Mouse (Mus musculus) gastrocnemius, postnatal 4 days (tissue): ENCODE results near the gene Cox10. TPM values are rescaled to one million over a fixed set of nuclear protein-coding genes. Genes with fewer than 3 reads are reported as not detected.

ENCODE experiments used
- DNase-seq, 2 experiments: peaks; one replicate each; pipeline ENCODE4 v3.0.0; 2021 to 2022; ENCODE audit warnings: low spot score in 2 of 2, mixed read lengths in 2 of 2
- total RNA-seq, 2 experiments: library from RNA; stranded (reverse); gene quantifications; 2 replicates each; pipeline ENCODE4 v1.2.3; 2021

Cox10 gene
- total RNA-seq, 2 experiments from 2014 or later = 23.6 to 27.5 TPM

- DNase-seq = no peak
Measured at GRCm38 (mm10) chr11:63967641-63968387, 111.5 kb downstream of the Cox10 start.

DNA sequence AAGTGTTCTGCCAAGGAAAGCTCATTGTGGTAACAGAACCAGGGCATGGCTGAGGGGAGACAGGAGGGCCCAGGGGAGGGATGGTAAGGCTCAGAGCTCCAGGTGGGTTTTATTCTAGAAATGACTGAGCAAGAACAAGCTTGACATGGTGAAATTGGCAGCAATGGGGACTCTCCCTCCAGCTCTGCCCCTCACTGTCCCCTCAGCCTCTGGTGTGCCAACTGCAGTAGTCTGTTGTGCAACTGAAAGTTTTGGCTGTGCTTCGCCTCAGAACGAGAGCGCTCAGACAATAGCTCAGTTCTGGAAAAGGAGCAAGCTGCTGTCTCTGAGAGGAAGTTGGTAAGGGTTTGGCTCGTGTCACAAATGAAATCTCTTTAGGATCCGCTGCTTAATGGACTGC lies 113.8 kb downstream of the Cox10 start:
- no peak for DNase-seq

DNA sequence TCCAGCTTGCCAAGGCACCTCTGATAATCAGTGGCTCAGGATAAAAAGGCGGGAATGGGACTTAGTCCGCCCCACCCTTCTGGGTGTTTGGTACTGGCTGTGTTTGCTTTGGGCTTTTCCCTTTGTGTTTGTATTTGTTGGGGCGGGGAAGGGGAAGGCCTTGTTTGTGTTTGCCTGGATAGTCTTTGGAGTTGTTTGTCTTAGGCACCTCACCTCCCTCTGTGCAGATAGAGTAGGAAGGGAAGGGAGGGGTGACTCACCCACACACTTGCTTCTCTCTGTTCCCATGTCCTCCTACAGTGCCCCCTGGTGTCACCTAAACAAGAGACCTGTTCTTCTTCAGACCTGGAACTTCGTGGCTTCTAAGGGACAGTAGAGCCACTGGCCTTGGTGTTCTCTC lies 122.1 kb downstream of the Cox10 start:
- DNase-seq = no peak

GRCm38 (mm10) chr11:63956748-63957147 lies 122.5 kb downstream of the Cox10 start:
- no peak for DNase-seq

GRCm38 (mm10) chr11:63953887-63954286 lies 125.4 kb downstream of the Cox10 start:
- DNase-seq = no peak

DNA sequence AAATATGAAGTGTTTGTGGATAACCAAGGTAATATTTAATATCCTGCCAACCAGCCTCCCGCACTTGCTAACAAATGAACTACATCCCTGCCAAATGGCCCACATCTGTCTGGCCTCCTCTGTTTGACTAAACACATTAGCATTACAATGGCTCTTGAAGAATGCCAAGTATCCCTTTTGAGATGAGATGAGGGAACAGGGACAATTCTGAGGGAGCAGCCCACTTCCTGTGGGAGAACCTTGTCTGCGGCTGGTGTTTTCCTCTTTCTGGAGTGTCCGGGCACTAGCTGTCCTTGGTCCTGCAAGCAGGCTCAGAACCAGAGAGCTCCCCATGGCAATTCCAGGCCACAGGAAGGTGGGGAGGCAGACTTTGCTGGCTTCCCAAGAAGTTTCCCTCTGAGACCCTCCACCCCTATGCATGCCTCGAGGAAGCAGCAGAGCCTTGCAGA lies 126.5 kb downstream of the Cox10 start:
- no peak for DNase-seq

DNA sequence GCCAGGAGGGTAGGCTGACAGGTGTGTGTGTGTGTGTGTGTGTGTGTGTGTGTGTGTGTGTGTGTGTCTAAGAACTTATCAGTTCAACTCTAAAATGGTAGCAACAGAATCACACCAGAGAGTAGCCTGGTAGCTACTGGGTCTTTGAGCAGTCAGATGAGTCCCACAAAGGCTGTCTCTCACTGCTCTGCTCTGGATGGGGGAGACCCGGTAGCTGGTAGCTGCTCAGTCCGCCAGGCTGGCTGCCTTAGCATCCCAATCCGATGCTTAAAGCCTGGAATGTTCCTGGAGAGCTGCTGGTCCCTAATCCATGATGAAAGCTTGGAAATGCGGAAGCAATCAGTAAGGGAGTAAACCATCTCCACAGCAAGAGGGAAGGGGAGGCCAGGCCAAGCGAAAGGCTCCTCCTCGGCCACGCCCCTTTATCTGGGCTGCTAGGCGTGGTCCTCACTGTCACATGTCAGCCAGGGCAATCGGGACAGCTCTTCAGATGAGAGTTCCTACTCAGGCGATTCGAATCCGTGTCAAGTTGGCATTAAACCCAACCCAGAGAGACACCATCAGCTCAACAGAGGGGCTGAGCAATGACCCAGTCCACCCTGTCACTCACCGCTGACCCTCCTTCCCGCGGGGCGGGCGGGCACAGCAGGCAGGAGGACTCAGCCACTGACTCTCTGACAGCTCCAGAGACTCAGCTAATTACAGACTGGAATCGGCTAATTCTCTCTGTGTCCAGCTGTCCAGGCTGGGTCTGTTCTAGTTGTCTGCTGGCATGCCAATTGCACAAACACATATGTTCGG lies 127.2 kb downstream of the Cox10 start:
- DNase-seq = peak; percentile 38 to 57

GRCm38 (mm10) chr11:63948371-63948770 lies 130.9 kb downstream of the Cox10 start:
- no peak for DNase-seq

- no peak for DNase-seq
Measured at GRCm38 (mm10) chr11:63947024-63947423, 132.2 kb downstream of the Cox10 start.

DNA sequence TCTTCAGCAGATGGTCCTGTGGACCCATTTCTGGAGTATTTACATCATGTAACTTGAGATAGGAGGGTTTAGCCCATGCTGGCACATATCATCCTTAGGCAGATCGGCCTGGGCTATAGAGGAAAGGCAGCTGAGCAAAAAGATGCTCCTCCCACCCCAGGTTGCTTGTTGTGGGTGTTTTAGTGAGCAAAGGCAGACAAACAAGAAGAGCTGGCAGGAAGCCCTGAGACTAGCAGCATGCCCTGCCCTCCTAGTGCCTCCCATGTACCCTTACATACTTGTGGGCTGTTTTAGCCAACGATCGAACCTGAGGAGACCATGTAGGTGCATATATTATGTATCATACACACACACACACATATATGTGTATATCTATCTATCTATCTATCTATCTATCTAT lies 135.3 kb downstream of the Cox10 start:
- no peak for DNase-seq

DNA sequence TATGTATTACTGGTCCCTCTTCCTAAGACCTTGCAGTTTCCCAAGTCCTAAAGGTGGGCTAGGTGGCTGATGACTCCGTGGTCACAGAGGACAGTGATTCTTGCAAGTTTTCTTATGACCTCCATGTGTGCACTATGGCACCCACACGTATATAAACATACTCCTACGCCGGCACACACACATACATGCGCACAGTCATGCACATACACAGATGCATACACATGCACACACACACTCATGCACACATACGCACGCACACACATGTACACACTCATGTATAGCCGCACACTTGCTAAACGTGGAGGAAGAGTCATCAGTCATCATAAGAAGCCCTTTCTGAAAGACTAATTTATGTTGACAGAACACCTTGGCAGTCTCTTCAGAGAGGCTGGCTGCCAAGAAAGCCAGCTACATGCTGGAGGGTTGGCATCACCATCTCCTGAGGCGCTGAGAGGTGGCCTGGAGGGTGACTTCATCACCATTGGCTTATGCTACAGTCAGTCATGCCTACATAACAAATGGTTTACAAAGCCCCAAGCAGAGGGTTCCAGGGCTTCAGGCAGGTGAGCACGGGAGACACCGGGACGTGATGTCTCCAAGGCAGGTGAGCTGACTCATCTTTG lies 135.9 kb downstream of the Cox10 start:
- no peak for DNase-seq

DNA sequence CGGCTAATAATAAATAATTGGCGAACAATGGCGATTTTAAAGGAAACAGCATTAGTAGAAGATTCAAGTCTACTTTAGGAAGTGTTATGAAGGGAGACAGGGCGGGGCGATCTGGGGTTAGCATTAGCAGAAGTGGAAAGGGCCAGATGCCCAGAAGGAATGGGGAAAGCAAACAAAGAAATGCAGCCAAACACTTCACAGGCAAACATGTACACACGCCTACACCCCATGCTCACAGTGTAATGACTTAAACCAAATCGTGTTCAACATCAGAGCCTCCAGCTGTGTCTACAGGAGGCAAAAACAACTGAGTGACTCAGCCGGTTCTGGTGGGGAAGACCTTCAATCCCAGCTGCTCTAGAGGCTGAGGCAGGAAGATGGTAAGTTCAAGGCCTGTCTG lies 137.1 kb downstream of the Cox10 start:
- no peak for DNase-seq

DNA sequence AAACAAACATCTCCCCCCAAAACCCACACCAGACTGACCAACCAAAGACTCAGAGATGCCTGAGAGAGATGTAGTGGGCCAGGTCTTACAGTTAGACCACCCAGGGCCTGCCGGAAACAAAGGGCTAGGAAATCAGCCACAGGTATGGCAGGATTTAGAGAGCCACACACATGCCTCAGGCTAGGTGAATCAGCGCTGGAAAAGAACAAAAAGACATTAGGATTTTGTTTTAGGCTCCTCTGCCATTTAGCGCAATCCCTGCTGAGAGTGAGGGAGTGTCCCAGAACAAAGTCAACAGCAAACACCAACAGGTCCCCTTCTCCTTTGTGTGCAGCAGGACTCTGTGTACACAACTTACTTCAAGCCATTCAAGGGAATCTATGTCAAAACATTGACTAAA lies 142.6 kb downstream of the Cox10 start:
- no peak for DNase-seq

DNA sequence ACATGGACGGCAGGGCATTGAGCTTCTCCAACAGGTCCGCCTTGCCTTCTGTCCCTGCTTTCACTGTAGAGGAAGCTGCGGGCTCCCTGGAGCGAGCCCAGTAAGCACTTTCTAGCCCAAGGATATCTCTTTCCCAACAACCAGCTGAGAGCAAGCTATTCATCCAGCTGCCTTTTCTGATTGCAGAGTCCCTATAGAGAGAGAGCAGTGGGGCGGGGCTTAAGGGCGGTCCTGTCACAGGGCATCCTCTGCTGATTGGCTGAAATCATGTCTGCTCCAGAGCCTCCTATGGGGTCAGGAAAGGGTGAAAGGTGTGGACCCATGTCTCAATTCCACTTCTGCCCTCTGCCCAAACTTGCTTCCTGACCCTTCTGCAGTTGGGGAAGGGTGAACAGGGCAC lies 152.4 kb downstream of the Cox10 start:
- DNase-seq = no peak

- DNase-seq = peak; percentile 71 to 83
Measured at GRCm38 (mm10) chr11:63925161-63925582, 154.1 kb downstream of the Cox10 start.

DNA sequence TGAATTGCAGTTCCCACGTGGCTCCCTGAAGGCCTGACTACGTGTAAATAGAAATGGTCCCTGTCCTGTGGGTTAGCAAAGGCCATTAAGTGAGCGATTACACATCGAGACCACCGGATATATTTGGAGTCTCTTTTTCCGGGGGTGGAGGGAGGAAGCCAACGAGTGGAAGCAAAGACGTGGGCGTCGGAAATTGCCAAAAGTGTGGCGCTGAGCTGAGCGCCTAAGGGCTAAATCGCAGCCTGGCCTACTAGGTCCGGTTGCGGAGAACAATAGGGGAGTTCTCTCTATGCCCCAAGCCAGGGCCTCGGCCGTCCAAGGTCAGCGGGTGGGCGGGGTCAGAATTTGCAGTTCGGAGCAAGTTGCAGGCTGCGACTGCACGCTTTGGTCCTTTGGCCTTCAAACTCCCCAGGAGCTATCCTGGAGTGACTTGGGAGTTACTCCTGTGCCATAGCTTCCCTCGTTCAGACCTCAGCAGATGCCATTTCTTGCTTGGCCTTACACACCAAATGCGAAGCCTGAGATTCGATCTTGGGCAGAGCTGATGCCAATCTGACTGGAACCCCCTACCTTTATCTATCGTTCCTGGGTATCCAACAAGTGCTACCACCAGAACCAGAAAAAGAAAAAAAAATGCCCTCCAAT lies 154.9 kb downstream of the Cox10 start:
- DNase-seq = peak in 1 of 2 experiments; percentile 34

DNA sequence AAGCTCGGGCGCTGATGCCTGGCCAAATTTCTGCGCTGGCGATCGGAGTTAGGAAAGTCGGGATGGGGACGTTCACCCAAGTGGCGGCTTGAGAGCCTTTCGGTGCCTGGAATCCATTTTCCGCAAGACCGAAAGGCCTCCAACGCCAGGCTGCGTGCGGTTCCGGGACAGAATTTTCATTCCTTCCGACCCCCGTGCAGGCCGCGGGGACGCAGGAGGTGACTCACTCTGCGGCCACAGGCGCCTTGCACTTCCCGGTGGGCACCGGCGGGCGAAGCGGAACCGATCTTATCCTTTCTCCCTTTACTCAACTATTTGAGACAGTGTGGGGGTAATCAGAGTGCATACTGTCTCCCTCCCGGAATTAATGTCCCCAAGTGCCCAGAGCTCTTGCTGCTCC lies 155.9 kb downstream of the Cox10 start:
- DNase-seq = peak in 1 of 2 experiments; percentile 22

- peak; percentile 76 to 90 for DNase-seq
Measured at GRCm38 (mm10) chr11:63922091-63922621, 157.1 kb downstream of the Cox10 start, which contains the start of gene Hs3st3b1. TSS of gene Hs3st3b1 (minus strand) at chr11:63922290.

DNA sequence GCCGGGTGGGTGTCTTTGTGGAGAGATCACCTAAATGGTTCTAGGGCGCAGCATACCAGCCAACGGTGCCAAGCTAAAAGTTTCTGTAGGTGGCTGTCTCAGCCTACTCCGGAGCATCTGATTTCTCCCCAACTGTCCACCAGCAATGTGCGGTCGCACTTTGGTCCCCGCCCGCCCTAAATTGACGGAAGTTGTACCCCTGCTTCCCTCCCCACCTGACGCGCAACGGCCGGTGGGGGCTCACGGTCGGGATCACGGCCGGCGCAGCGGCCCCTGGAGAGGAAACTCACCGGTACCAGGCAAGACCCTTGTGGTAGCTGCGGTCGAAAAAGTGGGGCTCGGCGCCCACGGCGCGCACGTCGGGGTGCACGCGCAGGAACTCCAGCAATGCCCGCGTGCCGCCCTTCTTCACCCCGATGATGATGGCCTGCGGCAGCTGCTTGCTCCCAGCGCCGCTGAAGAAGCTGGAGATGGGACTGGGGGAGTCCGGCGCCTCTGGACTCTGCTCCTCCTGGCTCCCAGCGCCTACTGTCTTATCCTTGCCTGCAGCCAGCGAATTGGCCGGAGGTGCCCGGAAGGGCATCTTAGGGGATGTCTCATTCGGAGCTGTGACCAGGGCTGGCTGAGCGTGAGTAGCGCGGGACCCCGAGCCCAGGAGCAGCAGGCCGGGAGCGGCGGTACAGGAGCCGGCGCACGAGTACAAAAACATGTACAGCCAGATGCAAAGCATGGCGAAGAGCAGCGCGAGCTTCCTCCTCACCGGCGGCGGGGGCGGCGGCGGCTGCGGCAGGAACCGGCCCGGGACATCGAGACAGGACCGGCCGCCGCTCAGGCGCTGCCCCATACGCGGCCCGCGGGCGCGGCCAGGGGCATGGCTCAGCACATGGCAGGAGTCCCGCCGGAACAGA lies 158.0 kb downstream of the Cox10 start:
- peak in 1 of 2 experiments; percentile 33 for DNase-seq

DNA sequence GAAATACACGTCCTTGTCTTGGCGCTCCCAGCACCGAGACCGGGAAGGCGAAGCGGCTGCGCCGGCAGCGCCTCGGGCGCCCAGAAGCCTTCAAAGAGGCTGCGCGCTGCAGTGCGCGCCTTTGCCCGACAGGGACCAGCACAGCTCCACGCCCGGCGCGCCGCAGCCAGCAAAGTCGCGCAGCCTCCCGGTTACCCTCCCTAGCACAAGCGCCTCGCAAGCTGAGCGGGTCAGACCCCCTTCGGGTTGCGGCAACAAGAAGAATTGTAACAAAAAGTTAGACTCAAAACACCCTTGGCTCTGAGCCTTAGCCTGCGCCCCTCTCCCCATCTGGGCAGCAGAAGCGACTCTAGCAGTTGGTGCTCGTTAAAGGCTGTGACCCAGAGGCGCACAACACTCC lies 158.7 kb downstream of the Cox10 start:
- DNase-seq = peak; percentile 60 to 82
